Mouse (Mus musculus) inflammation-experienced regulatory T-cells, adult 6 months (primary cell): ENCODE results near the gene Plekha5. TPM values are rescaled to one million over a fixed set of nuclear protein-coding genes. Genes with fewer than 3 reads are reported as not detected.

Experiments
- ATAC-seq: one replicate; pipeline ENCODE4 v1.8.0; 2017
- polyA plus RNA-seq, 3 experiments: library from polyadenylated mRNA; unstranded; fragments of 100-300 nt; shearing (Covaris generic); gene quantifications; one replicate each; pipeline ENCODE4 v1.2.1; 2017

The Plekha5 gene
- polyA plus RNA-seq, 3 experiments from 2014 or later = 16.2 to 21.7 (median 19.1) TPM

- no peak for ATAC-seq
These were observed 32.7 kb downstream of the Plekha5 start for GRCm38 (mm10) chr6:140456393-140457163.

DNA sequence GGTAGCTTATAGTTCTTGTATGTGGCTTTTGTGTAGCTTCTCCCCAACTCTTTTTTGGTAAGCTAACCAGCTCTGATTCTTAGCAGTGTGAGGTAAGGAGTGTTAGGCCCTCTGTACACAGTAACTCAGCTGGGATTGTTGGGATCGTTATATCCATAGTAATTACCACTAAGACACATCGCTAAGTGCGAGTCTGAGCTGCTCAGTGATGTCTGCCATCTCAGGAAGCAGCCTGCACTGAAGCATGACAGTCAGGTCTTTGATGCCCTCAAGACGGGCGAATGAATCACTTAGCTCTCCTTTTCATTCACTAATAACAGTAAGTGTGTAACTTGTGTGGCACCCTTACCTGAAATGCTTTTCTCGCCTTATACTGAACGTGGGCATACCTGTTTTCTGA is 36.5 kb downstream of the Plekha5 start:
- ATAC-seq = no peak

DNA sequence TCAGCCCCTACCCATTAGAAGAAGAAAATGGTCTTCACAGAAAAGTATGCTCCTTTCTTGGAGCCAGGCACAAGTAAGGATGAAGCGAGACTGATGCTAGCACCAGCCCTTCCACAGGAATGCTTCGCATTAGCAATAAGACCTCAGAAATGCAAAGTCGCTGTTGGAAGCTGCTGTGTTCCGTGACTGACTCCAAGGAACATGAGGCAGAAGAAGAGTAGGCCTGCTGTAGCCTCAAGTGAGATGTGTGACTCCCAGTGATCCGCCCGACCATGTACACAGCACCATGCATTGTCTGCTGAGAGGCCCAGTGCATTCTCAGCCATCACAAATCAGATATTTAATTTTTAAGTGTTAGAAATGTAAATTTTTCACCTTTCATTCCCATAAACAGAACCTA is 41.0 kb downstream of the Plekha5 start:
- ATAC-seq = no peak

- ATAC-seq = peak; percentile 76
These were observed 42.2 kb downstream of the Plekha5 start for GRCm38 (mm10) chr6:140465946-140466646.

DNA sequence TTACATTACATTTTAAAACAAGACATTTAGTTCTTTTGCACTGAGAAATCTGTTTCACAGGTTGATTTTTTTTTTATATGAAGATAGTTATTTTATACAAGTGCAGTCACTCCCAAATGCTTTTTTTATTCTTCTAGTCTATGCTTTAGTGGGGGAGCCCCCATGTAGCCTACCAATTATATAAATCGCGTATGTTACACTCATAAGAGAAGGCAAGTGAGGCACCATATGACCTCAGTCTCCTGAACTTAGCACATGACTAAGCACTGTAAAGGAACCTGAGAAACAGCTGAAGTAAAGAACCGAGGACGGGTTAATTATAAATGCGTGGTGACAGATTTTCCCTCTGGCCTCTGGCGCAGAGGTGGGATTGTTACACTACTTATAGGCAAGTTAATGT is 43.0 kb downstream of the Plekha5 start:
- no peak for ATAC-seq

DNA sequence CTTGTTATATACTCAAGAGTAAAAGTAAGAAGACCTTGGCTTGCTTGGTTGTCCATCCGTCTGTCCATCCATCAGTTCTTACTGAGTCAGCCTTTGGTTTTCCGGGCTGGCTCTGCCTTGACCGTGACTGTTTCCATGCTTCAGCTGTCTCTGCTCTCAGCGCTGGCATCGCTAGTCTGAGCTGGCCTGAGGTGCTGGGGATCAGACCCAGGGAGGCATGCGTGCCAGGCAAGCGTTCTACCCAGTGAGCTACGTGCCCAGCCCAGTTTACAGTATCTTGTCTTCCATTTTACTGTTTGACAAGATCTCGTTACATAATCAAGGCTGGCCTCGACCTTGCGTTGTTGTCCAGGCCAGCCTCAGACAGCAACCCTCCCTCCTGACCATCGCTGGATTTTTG is 44.0 kb downstream of the Plekha5 start:
- no peak for ATAC-seq

DNA sequence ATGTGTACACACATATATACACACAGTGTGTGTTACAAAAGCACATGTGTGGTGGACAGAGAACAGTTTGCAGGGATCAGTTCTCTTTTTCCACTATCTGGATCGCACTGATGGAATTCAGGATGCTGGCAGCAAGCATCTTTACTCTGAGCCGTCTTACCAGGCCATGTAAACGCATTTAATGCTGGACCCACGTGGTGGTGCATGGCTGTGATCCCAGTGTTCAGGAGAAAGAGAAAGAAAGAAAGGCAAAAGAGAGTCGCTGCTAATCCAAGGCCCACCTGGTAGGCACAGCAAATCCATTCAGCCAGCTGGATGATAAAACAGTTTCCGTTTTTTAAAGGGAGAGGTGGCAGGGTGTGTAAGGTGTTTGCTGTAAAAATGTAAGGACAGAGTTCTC is 45.9 kb downstream of the Plekha5 start:
- no peak for ATAC-seq

- no peak for ATAC-seq
These were observed 47.9 kb downstream of the Plekha5 start for GRCm38 (mm10) chr6:140471751-140472150.

DNA sequence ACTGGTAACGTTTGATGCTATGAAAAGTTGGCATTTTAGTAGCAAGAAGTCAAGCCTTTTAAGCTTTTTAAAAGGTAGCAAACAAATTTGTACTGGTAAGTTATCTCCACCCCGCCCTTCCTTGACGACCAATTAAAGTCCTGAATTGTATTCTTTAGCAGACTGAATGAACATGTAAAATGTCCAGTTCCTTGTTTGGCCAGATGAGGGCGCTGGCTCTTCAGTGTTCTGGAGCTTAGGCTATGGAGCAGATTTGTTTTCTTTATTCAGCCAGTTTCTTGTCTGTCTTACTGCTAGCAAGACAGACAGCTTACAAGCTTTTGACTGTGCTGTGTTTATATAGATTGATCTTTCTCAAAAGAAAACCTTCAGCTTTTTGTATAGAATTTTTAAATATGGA is 48.5 kb downstream of the Plekha5 start:
- peak; percentile 58 for ATAC-seq

GRCm38 (mm10) chr6:140475393-140476087 is 51.7 kb downstream of the Plekha5 start:
- no peak for ATAC-seq

- no peak for ATAC-seq
These were observed 53.1 kb downstream of the Plekha5 start for GRCm38 (mm10) chr6:140476981-140477380.

DNA sequence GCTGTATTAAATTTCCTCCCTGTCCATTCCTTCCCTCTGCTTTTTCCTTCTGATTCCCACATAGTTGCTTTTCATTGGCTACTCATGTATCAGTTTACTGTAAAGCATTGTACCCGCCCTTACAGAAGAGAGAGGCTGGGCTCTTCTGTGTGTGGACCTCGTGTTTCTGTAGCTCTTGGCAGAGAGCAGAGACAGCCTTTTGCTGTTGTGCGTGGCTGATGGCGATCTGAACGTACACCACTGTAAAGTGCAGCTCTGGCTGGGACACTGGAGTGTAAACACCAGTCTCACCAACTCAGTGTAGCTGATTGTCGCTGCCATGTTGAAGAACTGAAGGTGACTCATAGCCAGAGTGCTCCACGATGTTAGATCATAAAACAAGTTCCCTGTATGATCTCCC is 54.2 kb downstream of the Plekha5 start:
- no peak for ATAC-seq

GRCm38 (mm10) chr6:140478943-140479342 is 55.1 kb downstream of the Plekha5 start:
- ATAC-seq = no peak

- ATAC-seq = no peak
These were observed 56.7 kb downstream of the Plekha5 start for GRCm38 (mm10) chr6:140480425-140481081.

- no peak for ATAC-seq
These were observed 58.0 kb downstream of the Plekha5 start for GRCm38 (mm10) chr6:140481701-140482460.

DNA sequence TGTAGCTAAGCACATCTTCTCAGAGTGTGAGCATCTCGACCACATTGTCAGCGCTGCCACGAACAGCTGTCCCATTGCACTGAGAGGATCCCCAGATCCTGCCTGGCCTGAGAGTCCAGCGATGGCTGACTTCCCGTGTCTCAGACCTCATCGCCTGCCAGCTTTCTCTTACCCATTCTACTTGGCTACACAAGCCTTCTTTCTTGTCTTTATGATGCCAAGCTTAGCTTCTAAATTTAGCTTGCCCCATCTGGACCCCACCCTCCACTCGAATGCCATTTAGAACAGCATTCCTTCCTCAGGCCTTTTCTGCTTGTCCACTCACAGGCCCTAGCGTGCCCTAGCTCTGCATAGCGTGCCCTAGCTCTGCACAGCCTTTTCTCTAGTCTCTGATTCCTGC is 60.3 kb downstream of the Plekha5 start:
- no peak for ATAC-seq

DNA sequence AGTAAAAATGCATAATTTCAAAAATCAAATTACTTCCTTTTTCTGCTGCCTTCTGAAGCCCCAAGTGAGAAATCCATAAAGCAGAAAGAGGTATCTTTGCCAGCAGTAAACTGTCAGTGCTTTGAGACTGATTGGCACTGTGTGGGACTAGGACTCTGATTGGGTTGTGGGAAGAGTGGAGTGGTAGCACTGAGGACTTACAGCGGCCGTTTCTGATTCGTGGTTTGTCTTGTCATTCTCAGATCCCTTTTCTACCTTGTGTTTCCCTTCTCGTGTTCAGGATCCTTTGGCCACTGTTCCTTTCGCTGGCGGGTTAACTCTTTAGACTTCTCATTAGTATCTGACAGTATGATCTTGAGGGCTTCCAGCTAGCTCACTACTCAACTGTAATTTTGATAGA is 61.8 kb downstream of the Plekha5 start:
- ATAC-seq = no peak

DNA sequence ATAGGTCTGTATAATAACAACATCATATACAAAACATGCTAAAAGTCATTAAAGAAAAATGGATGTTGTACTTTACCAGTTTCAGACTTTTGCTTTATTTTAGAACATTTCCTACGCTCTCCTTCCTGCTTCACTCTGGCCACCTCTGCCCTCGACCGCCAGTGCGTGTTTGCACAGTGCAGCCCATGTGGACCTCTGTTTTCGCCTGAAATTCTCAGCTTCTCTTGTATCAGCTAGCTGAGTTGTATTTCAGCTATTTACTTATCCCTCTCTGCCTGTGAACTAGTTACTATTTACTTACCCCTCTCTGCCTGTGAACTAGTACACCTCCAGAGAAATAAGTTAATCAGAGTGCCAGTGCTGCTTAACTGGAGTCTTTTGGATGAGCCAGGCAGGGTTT is 62.8 kb downstream of the Plekha5 start:
- ATAC-seq = no peak

DNA sequence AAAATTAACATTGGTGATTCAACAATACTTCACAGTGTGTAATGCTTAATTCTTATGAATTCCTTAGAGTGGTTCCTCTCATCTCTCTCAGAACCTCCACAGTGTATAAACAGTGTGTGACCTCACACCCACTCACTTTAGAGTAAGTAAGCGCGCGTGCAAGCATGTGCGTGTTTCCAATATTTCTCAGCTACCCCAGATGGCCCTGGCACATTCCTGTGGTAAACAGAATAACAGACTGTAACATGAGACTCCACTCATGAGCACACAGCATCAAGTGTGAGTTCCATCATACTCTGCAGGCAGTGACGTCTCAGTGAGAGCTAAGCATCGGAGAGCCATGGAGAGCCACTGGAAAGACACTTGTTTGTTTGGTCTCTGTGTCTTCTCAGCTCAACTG is 63.6 kb downstream of the Plekha5 start:
- ATAC-seq = no peak

GRCm38 (mm10) chr6:140488673-140489072 is 64.8 kb downstream of the Plekha5 start:
- ATAC-seq = no peak

DNA sequence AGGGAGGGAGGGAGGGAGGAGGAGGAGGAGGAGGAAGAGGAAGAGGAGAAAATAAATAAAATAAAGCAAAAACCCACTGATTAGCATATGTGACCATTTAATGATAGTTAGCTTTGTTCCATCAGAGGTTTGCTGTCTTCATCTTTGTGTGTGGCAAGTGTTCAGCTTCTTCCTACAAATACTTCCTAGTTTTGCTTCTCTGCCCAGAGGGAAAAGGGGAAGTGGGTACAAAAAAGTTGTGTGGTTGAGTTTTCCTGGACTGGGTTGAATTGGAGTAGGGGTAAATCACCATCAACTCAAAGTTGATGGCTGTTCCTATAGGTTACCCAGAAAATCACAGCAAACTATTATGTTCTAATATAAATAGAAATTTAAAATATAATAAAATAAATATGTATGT is 65.7 kb downstream of the Plekha5 start:
- no peak for ATAC-seq

DNA sequence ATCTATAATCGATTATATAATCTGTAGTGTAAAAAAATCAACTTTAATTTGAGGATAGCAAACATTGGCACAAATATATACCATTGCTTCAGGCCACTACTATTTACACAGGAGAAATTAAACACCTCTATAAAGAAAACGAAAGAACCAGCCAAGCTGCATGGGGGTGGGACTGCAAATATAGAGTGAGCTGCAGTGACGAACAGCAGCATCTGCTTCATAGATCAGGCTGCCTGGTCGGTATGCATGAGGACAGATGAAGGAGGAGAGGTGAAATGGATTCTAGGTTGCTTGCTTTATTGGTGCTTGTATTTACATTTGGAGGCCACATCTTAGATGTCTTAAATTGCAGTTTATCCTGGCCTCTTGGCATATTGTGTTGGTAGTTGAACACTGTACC is 66.4 kb downstream of the Plekha5 start:
- no peak for ATAC-seq
